Mouse (Mus musculus): ENCODE data around the gene Limd1. TPM values are rescaled to one million over a fixed set of nuclear protein-coding genes. Genes with fewer than 3 reads are reported as not detected.

Limd1 gene
- total RNA-seq, 2 experiments from 2014 or later: 6.2 to 6.8 TPM

DNA sequence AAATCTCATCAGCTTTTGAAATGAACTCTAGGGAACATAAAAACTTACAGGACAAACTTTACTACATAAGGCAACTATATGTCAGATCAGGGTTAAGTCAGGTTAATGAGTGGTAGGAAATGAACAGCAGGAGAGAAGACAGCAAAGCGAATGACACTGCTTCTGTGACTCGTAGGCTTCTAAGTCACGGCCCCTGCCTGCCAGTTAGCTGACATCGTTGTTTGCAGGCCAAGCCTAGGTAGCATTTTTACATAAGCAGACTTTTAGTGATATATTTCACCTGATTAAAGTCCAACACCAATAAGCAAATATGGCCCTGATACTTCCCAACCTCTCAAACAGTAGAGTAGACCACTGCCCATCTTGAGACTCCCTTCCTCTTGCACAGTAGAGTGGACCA is 59.7 kb downstream of the Limd1 start:
- DNase-seq (ENCODE audit: low spot score in 2 of 2): no peak
- intact Hi-C loops (cut with DNase I): no loop called here

DNA sequence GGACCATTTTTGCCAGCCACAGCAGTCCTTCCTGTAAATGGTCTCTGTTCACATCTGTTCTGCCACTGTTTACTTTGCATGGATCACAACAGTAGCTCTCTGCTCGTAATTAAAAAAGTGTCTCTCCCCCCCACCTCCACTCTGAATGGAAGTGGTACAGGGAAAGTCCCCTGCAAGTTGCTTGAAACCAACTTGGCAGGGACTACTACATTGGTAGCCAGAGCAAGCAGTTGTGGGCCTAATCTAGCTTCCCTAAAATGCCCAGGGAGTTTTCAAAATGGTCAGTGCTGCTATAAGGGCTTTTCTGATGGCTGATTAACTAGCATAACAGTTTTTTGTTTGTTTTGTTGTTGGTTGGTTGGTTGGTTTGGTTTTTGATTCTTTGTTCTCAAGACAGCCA is 60.6 kb downstream of the Limd1 start:
- no peak for DNase-seq (ENCODE audit: low spot score in 2 of 2)
- intact Hi-C loops (cut with DNase I): no loop called here

DNA sequence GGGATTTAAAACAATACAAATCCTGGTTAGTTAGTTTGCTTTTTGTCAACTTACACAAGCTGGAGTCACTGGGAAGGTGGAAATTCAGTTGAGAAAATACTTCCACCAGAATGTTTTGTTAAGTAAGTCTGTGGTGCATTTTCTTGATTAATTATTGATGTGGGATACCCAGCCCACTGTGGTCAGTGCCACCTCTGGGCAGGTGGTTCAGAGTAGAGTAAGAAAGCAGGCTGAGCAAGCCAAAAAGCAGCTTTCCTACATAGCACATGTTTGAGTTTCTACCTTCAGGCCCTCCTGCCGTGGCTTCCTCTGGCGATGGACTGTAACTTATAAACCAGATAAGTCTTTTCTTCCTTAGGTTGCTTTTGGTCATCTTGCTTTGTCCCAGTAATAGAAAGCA is 61.3 kb downstream of the Limd1 start:
- intact Hi-C loops (cut with DNase I): no loop called here
- DNase-seq (ENCODE audit: low spot score in 2 of 2): no peak

DNA sequence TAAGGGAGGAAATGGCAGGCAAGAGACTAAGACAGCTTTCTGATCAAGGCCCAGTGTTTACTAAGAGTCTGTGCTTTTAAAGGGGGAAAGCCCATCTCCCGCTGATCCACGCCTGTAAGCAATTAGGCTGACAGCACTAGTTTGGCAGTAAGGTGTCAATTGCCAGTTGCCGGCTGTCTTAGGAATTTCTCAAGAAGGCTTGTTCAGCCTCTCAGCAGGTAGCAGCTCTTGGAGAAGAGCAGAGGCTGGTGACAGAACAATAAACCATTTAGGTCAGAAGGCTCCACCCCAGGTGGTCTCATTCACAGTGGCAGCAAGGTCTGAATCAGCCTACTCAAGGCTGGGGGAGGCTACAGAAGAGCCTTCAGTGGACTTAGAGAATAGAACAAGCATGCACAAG is 76.1 kb downstream of the Limd1 start:
- intact Hi-C loops (cut with DNase I): no loop called here
- no peak for DNase-seq (ENCODE audit: low spot score in 2 of 2)

Other genes starting within 250 kb of the Limd1 start
- 10 to 100 TPM; 59.1 to 64.8 TPM for gene Tmem158, start 217.9 kb upstream of the Limd1 start, total RNA-seq (2021)
- gene Lars2, start 111.8 kb upstream of the Limd1 start, total RNA-seq (2021): 100 to 1,000 TPM in 1 of 2 experiments, 10 to 100 TPM in 1; 38.5 to 668 TPM
- 10 to 100 TPM; 52.8 to 60.8 TPM for gene Sacm1l, start 51.1 kb downstream of the Limd1 start, total RNA-seq (2021)
- under 1 TPM; 0.27 to 0.86 TPM for gene Slc6a20b, start 153.9 kb downstream of the Limd1 start, total RNA-seq (2021)
- under 1 TPM in 1 of 2 experiments, not detected in 1; 0.14 TPM for gene Ccr9, start 199.7 kb downstream of the Limd1 start, total RNA-seq (2021)
- 10 to 100 TPM; 17.9 to 21.2 TPM for gene Slc6a20a, start 200.2 kb downstream of the Limd1 start, total RNA-seq (2021)
- gene Lztfl1, start 239.0 kb downstream of the Limd1 start, total RNA-seq (2021): 10 to 100 TPM; 55.8 to 77.4 TPM